Mouse (Mus musculus) hindbrain, embryonic 16.5 days (tissue): Measurements from ENCODE around the gene Islr2. TPM values are rescaled to one million over a fixed set of nuclear protein-coding genes. Genes with fewer than 3 reads are reported as not detected.

Source experiments
- ATAC-seq: fragments of 200-750 bp; cut with Nextera tagmentation; 2 replicates; pipeline ENCODE4 v1.8.0; 2017; ENCODE audit warnings: moderate TSS enrichment, moderate library complexity
- H3K27ac ChIP-seq: fragments of 300-500 bp; sonication (generic); 2 replicates; pipeline ENCODE4 v1.5.1; 2014; ENCODE audit warnings: low read depth, mild to moderate bottlenecking, control low read depth, low read length, moderate library complexity
- H3K27me3 ChIP-seq: fragments of 300-500 bp; sonication (generic); replicated peaks from 2 replicates; pipeline ENCODE4 v1.6.1; 2014; ENCODE audit warnings: low read length; ENCODE audit not compliant: control insufficient read depth, insufficient read depth
- H3K36me3 ChIP-seq: fragments of 300-500 bp; sonication (generic); 2 replicates; pipeline ENCODE4 v1.6.1; 2014; ENCODE audit warnings: mild to moderate bottlenecking, low read length, moderate library complexity, mixed read lengths; ENCODE audit not compliant: control insufficient read depth, insufficient read depth
- H3K4me1 ChIP-seq: fragments of 300-500 bp; sonication (generic); 2 replicates; pipeline ENCODE4 v1.6.1; 2014; ENCODE audit warnings: low read depth, low read length; ENCODE audit not compliant: control insufficient read depth, insufficient read depth
- H3K4me2 ChIP-seq: fragments of 300-500 bp; sonication (generic); 2 replicates; pipeline ENCODE4 v1.6.1; 2014; ENCODE audit warnings: mild to moderate bottlenecking, low read length, control low read depth, moderate library complexity
- H3K4me3 ChIP-seq: fragments of 300-500 bp; sonication (generic); 2 replicates; pipeline ENCODE4 v1.5.1; 2014; ENCODE audit warnings: mild to moderate bottlenecking, low read length, control low read depth, moderate library complexity
- H3K9ac ChIP-seq: fragments of 300-500 bp; sonication (generic); 2 replicates; pipeline ENCODE4 v1.6.1; 2014; ENCODE audit warnings: low read depth, mild to moderate bottlenecking, control low read depth, low read length, moderate library complexity
- H3K9me3 ChIP-seq: fragments of 300-500 bp; sonication (generic); 2 replicates; pipeline ENCODE4 v1.6.1; 2014; ENCODE audit warnings: mild to moderate bottlenecking, low read length, moderate library complexity; ENCODE audit not compliant: control insufficient read depth
- WGBS: fragments of 180-500 bp; shearing (Covaris S2); extraction: QIAGEN DNeasy Blood & Tissue Kit; methylation state at CpG from one replicate; pipeline ENCODE4 v1.1.7; 2014; 5-methylcytosine and 5-hydroxymethylcytosine counted together
- polyA plus RNA-seq: library from polyadenylated mRNA; unstranded; fragments of >200 nt; fragmentation: Nextera tagmentation; extraction: Ambion mirVana; gene quantifications from 2 replicates; pipeline ENCODE4 v1.2.1, GENCODE M21; 2015

Islr2 gene
- polyA plus RNA-seq, 1 experiment from 2014 or later, result 13.8 TPM

DNA sequence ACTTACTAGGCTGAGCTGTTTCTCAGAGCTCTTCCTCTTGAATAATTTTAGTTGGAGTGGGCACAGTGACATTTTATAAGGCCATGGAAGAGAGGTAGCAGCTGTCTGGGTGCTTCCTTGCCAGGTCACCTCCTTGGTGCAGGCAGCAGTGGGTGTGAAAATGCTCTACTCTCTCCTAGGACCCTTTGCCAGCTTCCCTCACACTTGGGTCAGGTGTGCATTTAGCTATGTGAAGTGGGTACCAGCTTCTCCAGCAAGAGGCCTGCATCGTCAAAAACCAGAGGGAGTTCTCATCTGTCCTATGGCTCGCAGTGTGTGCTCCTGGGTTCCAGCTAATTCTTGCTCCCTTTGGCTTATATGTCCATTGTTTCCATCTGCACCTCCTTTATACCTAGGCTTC is 24.7 kb downstream of the Islr2 start:
- ATAC-seq, result no peak
- Histone ChIP-seq H3K36me3 (no peaks in the 10 kb centered on the region), H3K27ac (no peak overlapping the region), H3K9me3 (no peaks in the 10 kb centered on the region), H3K9ac (no peak overlapping the region), H3K4me2 (no peak overlapping the region), H3K27me3 (no peaks in the 10 kb centered on the region), H3K4me1 (no peaks in the 10 kb centered on the region), H3K4me3 (no peak overlapping the region)
- WGBS, result 71% methylated on average over 2 of the region's 2 CpGs

DNA sequence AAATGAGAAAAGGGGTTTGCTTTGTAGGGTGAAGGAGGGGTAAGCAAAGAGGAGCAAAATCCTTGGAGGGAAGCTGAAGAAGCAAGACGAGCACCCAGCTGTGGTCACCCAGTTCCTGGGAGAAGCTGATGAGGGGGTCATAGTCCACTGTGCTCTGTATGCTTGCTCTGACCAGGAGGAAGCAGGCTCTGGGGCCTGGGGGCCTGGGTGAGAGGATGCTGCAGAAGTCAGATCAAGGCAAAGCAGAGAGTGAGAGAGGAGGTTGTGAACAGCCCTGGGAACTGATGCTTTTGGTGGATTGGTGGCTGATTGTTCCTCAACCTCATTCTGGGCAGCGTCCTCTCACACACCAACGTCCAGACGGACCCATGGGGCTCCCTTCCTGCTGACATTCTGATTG is 27.0 kb downstream of the Islr2 start:
- H3K27ac ChIP-seq, result no peak overlapping the region

GRCm38 (mm10) chr9:58175745-58176487 is 28.2 kb downstream of the Islr2 start:
- no peaks in the 10 kb centered on the region for H3K9me3 ChIP-seq
- no peak overlapping the region for H3K9ac ChIP-seq
- no peaks in the 10 kb centered on the region for H3K36me3 ChIP-seq
- no peak overlapping the region for H3K4me2 ChIP-seq
- H3K27me3 ChIP-seq, result no peaks in the 10 kb centered on the region
- H3K4me3 ChIP-seq, result no peak overlapping the region
- H3K4me1 ChIP-seq, result no peaks in the 10 kb centered on the region
- H3K27ac ChIP-seq, result no peak overlapping the region
- 61% methylated on average over 5 of the region's 5 CpGs for WGBS
- no peak for ATAC-seq

More for the DNA sequence above, 27.0 kb downstream of the Islr2 start:
- H3K27me3 ChIP-seq, result no peaks in the 10 kb centered on the region
- no peak for ATAC-seq
- no peaks in the 10 kb centered on the region for H3K4me1 ChIP-seq
- no peak overlapping the region for H3K4me3 ChIP-seq
- no peaks in the 10 kb centered on the region for H3K9me3 ChIP-seq
- no peaks in the 10 kb centered on the region for H3K36me3 ChIP-seq
- H3K4me2 ChIP-seq, result no peak overlapping the region
- 32% methylated on average over 4 of the region's 4 CpGs for WGBS
- H3K9ac ChIP-seq, result no peak overlapping the region

DNA sequence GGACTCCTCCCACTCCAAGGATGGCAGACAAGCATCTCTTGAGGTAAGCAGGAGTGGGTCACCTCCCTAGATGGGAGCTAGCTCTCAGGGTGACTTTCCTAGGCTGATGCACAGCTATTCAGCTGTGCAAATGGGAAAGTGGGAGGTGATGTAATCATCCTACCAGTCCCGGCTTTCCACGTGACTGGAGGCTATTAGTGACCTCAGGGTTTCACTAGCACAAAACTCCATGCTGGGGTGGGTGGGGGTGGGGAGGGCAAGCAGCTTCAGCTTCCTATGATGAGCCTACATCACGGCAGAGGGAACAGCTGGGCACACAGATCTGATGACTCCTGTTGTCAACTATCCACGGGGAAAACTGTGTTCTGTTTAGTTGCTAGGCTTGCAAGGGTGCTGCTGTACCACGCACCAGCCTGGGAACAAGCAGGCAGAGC is 29.3 kb downstream of the Islr2 start:
- Histone ChIP-seq H3K36me3 (no peaks in the 10 kb centered on the region), H3K4me2 (no peak overlapping the region), H3K9ac (no peak overlapping the region), H3K27me3 (no peaks in the 10 kb centered on the region), H3K27ac (no peak overlapping the region), H3K4me3 (no peak overlapping the region), H3K4me1 (no peaks in the 10 kb centered on the region), H3K9me3 (no peaks in the 10 kb centered on the region)
- 22% methylated on average over 5 of the region's 5 CpGs for WGBS
- ATAC-seq, result peak; percentile 37; the same call in 1 of the 2 replicates

DNA sequence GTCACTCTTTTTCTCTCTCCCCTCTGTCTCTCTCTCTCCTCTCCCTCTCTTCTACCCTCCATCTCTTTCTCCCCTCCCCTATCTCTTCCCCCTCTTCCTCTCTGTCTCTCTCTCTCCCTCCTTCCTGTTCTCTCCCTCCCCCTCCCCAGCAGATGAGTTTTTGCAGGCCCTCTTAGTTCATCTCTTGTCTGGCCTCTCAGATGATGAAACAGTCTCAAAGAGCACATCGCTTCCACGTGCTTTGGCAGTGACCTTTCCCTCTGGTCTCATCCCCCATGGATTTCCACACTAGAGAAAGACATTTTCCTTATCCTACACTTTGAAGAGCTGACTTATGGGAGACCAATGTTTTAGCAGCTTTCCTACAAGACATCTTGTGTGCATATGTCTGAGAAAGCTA is 31.3 kb downstream of the Islr2 start:
- Histone ChIP-seq H3K9me3 (no peaks in the 10 kb centered on the region), H3K27me3 (no peaks in the 10 kb centered on the region)
- WGBS, result 59% methylated on average over 2 of the region's 2 CpGs

GRCm38 (mm10) chr9:58169426-58169825 is 34.7 kb downstream of the Islr2 start:
- H3K27ac ChIP-seq, result no peak overlapping the region
- H3K4me2 ChIP-seq, result no peak overlapping the region
- WGBS, result 76% methylated on average over 6 of the region's 6 CpGs
- H3K27me3 ChIP-seq, result no peaks in the 10 kb centered on the region
- H3K4me3 ChIP-seq, result no peak overlapping the region
- H3K36me3 ChIP-seq, result no peaks in the 10 kb centered on the region
- no peak for ATAC-seq
- no peaks in the 10 kb centered on the region for H3K9me3 ChIP-seq
- H3K9ac ChIP-seq, result no peak overlapping the region
- H3K4me1 ChIP-seq, result no peaks in the 10 kb centered on the region

More for the DNA sequence above, 31.3 kb downstream of the Islr2 start:
- ATAC-seq, result no peak
- Histone ChIP-seq H3K36me3 (no peaks in the 10 kb centered on the region), H3K4me2 (no peak overlapping the region), H3K27ac (no peak overlapping the region), H3K9ac (no peak overlapping the region), H3K4me1 (no peaks in the 10 kb centered on the region), H3K4me3 (no peak overlapping the region)

GRCm38 (mm10) chr9:58168880-58169279 is 35.2 kb downstream of the Islr2 start:
- Histone ChIP-seq H3K36me3 (no peaks in the 10 kb centered on the region), H3K4me3 (no peak overlapping the region), H3K4me1 (no peaks in the 10 kb centered on the region), H3K9ac (no peak overlapping the region), H3K27ac (no peak overlapping the region), H3K9me3 (no peaks in the 10 kb centered on the region), H3K4me2 (no peak overlapping the region), H3K27me3 (no peaks in the 10 kb centered on the region)
- ATAC-seq, result no peak
- WGBS, result 76% methylated on average over 3 of the region's 3 CpGs

GRCm38 (mm10) chr9:58165779-58166178 is 38.3 kb downstream of the Islr2 start:
- Histone ChIP-seq H3K9me3 (no peaks in the 10 kb centered on the region), H3K4me1 (no peaks in the 10 kb centered on the region), H3K4me3 (no peak overlapping the region), H3K4me2 (no peak overlapping the region), H3K27me3 (no peaks in the 10 kb centered on the region), H3K36me3 (no peaks in the 10 kb centered on the region), H3K9ac (no peak overlapping the region), H3K27ac (no peak overlapping the region)
- no peak for ATAC-seq
- WGBS, result 78% methylated on average over 1 of the region's 1 CpGs

- no peak for ATAC-seq
- H3K4me2 ChIP-seq, result no peak overlapping the region
- no peaks in the 10 kb centered on the region for H3K9me3 ChIP-seq
- H3K27me3 ChIP-seq, result no peaks in the 10 kb centered on the region
- WGBS, result 72% methylated on average over 5 of the region's 5 CpGs
- no peak overlapping the region for H3K27ac ChIP-seq
- H3K4me1 ChIP-seq, result no peaks in the 10 kb centered on the region
- no peak overlapping the region for H3K9ac ChIP-seq
- no peak overlapping the region for H3K4me3 ChIP-seq
- H3K36me3 ChIP-seq, result no peaks in the 10 kb centered on the region
Measured at GRCm38 (mm10) chr9:58163146-58163545, 41.0 kb downstream of the Islr2 start.
